Mouse (Mus musculus) olfactory bulb, adult 2 months (tissue): Measurements from ENCODE around the gene Ppp6r3.

Source experiments
- CTCF ChIP-seq: fragments of 200-500 bp; IDR thresholded peaks from 2 replicates; pipeline ENCODE4 v1.5.1; 2012; ENCODE audit warnings: low read depth, mild to moderate bottlenecking, low read length, moderate library complexity; ENCODE audit not compliant: insufficient read depth
- POLR2A ChIP-seq: fragments of 200-500 bp; IDR thresholded peaks from 2 replicates; pipeline ENCODE4 v1.6.1; 2012; ENCODE audit warnings: mild to moderate bottlenecking, low read depth, low read length, moderate library complexity; ENCODE audit not compliant: insufficient read depth

- no peak for TF ChIP-seq CTCF
- no peak for TF ChIP-seq POLR2A
Observed at GRCm38 (mm10) chr19:3434641-3435040, 140.9 kb downstream of the Ppp6r3 start.
